Mouse (Mus musculus) intestine, embryonic 16.5 days (tissue): ENCODE data around the gene Gsto2. TPM values are rescaled to one million over a fixed set of nuclear protein-coding genes. Genes with fewer than 3 reads are reported as not detected.

Experiments used
- ATAC-seq: fragments of 200-750 bp; cut with Nextera tagmentation; 2 replicates; pipeline ENCODE4 v1.8.0; 2017; ENCODE audit warnings: moderate TSS enrichment, moderate library complexity
- H3K27ac ChIP-seq: fragments of 300-500 bp; sonication (generic); 2 replicates; pipeline ENCODE4 v1.5.1; 2014; ENCODE audit warnings: mild to moderate bottlenecking, low read length
- H3K27me3 ChIP-seq: fragments of 300-500 bp; sonication (generic); replicated peaks from 2 replicates; pipeline ENCODE4 v1.6.1; 2014; ENCODE audit warnings: low read length, control low read depth, mixed read lengths; ENCODE audit not compliant: control insufficient read depth, insufficient read depth
- H3K36me3 ChIP-seq: fragments of 300-500 bp; sonication (generic); 2 replicates; pipeline ENCODE4 v1.6.1; 2014; ENCODE audit warnings: low read length, control low read depth; ENCODE audit not compliant: control insufficient read depth, insufficient read depth
- H3K4me1 ChIP-seq: fragments of 300-500 bp; sonication (generic); 2 replicates; pipeline ENCODE4 v1.6.1; 2014; ENCODE audit warnings: low read length, control low read depth, mixed read lengths; ENCODE audit not compliant: control insufficient read depth, insufficient read depth
- H3K4me2 ChIP-seq: fragments of 300-500 bp; sonication (generic); 2 replicates; pipeline ENCODE4 v1.6.1; 2014; ENCODE audit warnings: low read depth, low read length, control low read depth
- H3K4me3 ChIP-seq: fragments of 300-500 bp; sonication (generic); 2 replicates; pipeline ENCODE4 v1.5.1; 2014; ENCODE audit warnings: mild to moderate bottlenecking, low read length
- H3K9ac ChIP-seq: fragments of 300-500 bp; sonication (generic); 2 replicates; pipeline ENCODE4 v1.6.1; 2014; ENCODE audit warnings: low read depth, low read length
- H3K9me3 ChIP-seq: fragments of 300-500 bp; sonication (generic); 2 replicates; pipeline ENCODE4 v1.6.1; 2016; ENCODE audit warnings: low read length, control low read depth; ENCODE audit not compliant: control insufficient read depth
- WGBS: fragments of 180-500 bp; shearing (Covaris S2); extraction: QIAGEN DNeasy Blood & Tissue Kit; methylation state at CpG from one replicate; pipeline ENCODE4 v1.1.7; 2014; 5-methylcytosine and 5-hydroxymethylcytosine counted together
- polyA plus RNA-seq: library from polyadenylated mRNA; unstranded; fragments of >200 nt; fragmentation: Nextera tagmentation; extraction: Ambion mirVana; gene quantifications from 2 replicates; pipeline ENCODE4 v1.2.1, GENCODE M21; 2015

Gsto2 gene
- polyA plus RNA-seq, 1 experiment from 2014 or later: 0.68 TPM

GRCm38 (mm10) chr19:47900558-47900957 is 35.2 kb downstream of the Gsto2 start:
- WGBS: 88% methylated on average over 10 of the region's 10 CpGs
- Histone ChIP-seq H3K27ac (no peak overlapping the region), H3K4me3 (no peak overlapping the region), H3K4me2 (no peak overlapping the region), H3K9ac (no peak overlapping the region), H3K27me3 (no peaks in the 10 kb centered on the region), H3K9me3 (no peaks in the 10 kb centered on the region), H3K4me1 (peaks cover 21% of the 10 kb centered on the region), H3K36me3 (peaks cover 7% of the 10 kb centered on the region; the same call in 1 of the 2 replicates)
- ATAC-seq: no peak

GRCm38 (mm10) chr19:47902316-47903201 is 37.2 kb downstream of the Gsto2 start:
- no peak overlapping the region for H3K4me3 ChIP-seq
- H3K27me3 ChIP-seq: no peaks in the 10 kb centered on the region
- H3K4me2 ChIP-seq: no peak overlapping the region
- no peak overlapping the region for H3K27ac ChIP-seq
- H3K9me3 ChIP-seq: no peaks in the 10 kb centered on the region
- WGBS: 66% methylated on average over 13 of the region's 13 CpGs
- no peak overlapping the region for H3K9ac ChIP-seq
- H3K36me3 ChIP-seq: 0 out of 2 replicates have a peak, but pooled peaks cover under 1% of the 10 kb centered on the region
- peaks cover 21% of the 10 kb centered on the region for H3K4me1 ChIP-seq
- 0 out of 2 replicates have a peak, but pooled peaks have one; percentile 7 for ATAC-seq

- no peak for ATAC-seq
- no peak overlapping the region for H3K27ac ChIP-seq
- WGBS: 71% methylated on average over 4 of the region's 4 CpGs
- no peaks in the 10 kb centered on the region for H3K36me3 ChIP-seq
- H3K4me3 ChIP-seq: no peak overlapping the region
- no peaks in the 10 kb centered on the region for H3K27me3 ChIP-seq
- H3K4me2 ChIP-seq: no peak overlapping the region
- peaks cover 21% of the 10 kb centered on the region for H3K4me1 ChIP-seq
- no peaks in the 10 kb centered on the region for H3K9me3 ChIP-seq
- H3K9ac ChIP-seq: no peak overlapping the region
Observed at GRCm38 (mm10) chr19:47903679-47904078, 38.3 kb downstream of the Gsto2 start.

- H3K4me2 ChIP-seq: no peak overlapping the region
- WGBS: 73% methylated on average over 4 of the region's 4 CpGs
- no peak overlapping the region for H3K4me3 ChIP-seq
- ATAC-seq: no peak
- H3K9ac ChIP-seq: no peak overlapping the region
- H3K36me3 ChIP-seq: no peaks in the 10 kb centered on the region
- no peaks in the 10 kb centered on the region for H3K27me3 ChIP-seq
- no peaks in the 10 kb centered on the region for H3K9me3 ChIP-seq
- no peak overlapping the region for H3K27ac ChIP-seq
- H3K4me1 ChIP-seq: peaks cover 32% of the 10 kb centered on the region
Observed at GRCm38 (mm10) chr19:47905081-47905480, 39.7 kb downstream of the Gsto2 start.

GRCm38 (mm10) chr19:47905603-47906002 is 40.3 kb downstream of the Gsto2 start:
- Histone ChIP-seq H3K4me1 (peaks cover 32% of the 10 kb centered on the region), H3K9ac (no peak overlapping the region), H3K9me3 (no peaks in the 10 kb centered on the region), H3K4me3 (no peak overlapping the region), H3K27ac (no peak overlapping the region), H3K27me3 (no peaks in the 10 kb centered on the region), H3K4me2 (no peak overlapping the region), H3K36me3 (no peaks in the 10 kb centered on the region)
- WGBS: 82% methylated on average over 5 of the region's 5 CpGs
- no peak for ATAC-seq

- no peak overlapping the region for H3K9ac ChIP-seq
- no peaks in the 10 kb centered on the region for H3K36me3 ChIP-seq
- no peaks in the 10 kb centered on the region for H3K9me3 ChIP-seq
- H3K4me3 ChIP-seq: no peak overlapping the region
- peaks cover 25% of the 10 kb centered on the region for H3K4me1 ChIP-seq
- H3K27ac ChIP-seq: no peak overlapping the region
- H3K4me2 ChIP-seq: no peak overlapping the region
- 87% methylated on average over 9 of the region's 9 CpGs for WGBS
- no peak for ATAC-seq
- H3K27me3 ChIP-seq: no peaks in the 10 kb centered on the region
Observed at GRCm38 (mm10) chr19:47907596-47907995, 42.3 kb downstream of the Gsto2 start.

GRCm38 (mm10) chr19:47908961-47909371 is 43.6 kb downstream of the Gsto2 start:
- H3K4me3 ChIP-seq: no peak overlapping the region
- H3K27me3 ChIP-seq: no peaks in the 10 kb centered on the region
- H3K4me1 ChIP-seq: peaks cover 14% of the 10 kb centered on the region
- no peak for ATAC-seq
- no peak overlapping the region for H3K9ac ChIP-seq
- H3K36me3 ChIP-seq: no peaks in the 10 kb centered on the region
- peak overlapping the region; percentile 30; the same call in 1 of the 2 replicates for H3K4me2 ChIP-seq
- 24% methylated on average over 6 of the region's 6 CpGs for WGBS
- no peak overlapping the region for H3K27ac ChIP-seq
- H3K9me3 ChIP-seq: no peaks in the 10 kb centered on the region

GRCm38 (mm10) chr19:47909387-47910116 is 44.2 kb downstream of the Gsto2 start:
- peak; percentile 54 for ATAC-seq
- Histone ChIP-seq H3K4me2 (peak overlapping the region; percentile 30), H3K27ac (peak overlapping the region; percentile 40), H3K9me3 (no peaks in the 10 kb centered on the region), H3K4me3 (peak overlapping the region; percentile 3; the same call in 1 of the 2 replicates), H3K36me3 (no peaks in the 10 kb centered on the region), H3K27me3 (no peaks in the 10 kb centered on the region), H3K9ac (peak overlapping the region; percentile 48), H3K4me1 (peaks cover 14% of the 10 kb centered on the region)
- 11% methylated on average over 9 of the region's 10 CpGs for whole genome bisulfite sequencing

- no peak for ATAC-seq
- Histone ChIP-seq H3K9me3 (no peaks in the 10 kb centered on the region), H3K36me3 (no peaks in the 10 kb centered on the region), H3K27me3 (no peaks in the 10 kb centered on the region), H3K9ac (peak overlapping the region; percentile 48; the same call in 1 of the 2 replicates), H3K4me3 (no peak overlapping the region), H3K27ac (no peak overlapping the region; the same call in 1 of the 2 replicates), H3K4me2 (no peak overlapping the region; the same call in 1 of the 2 replicates), H3K4me1 (peaks cover 13% of the 10 kb centered on the region)
- WGBS: 42% methylated on average over 4 of the region's 4 CpGs
Observed at GRCm38 (mm10) chr19:47910117-47910618, 44.8 kb downstream of the Gsto2 start.
